Mouse (Mus musculus) spleen, adult 2 months (tissue): ENCODE data around the gene Zg16.

ENCODE experiments used
- CTCF ChIP-seq: fragments of 200-500 bp; IDR thresholded peaks from 2 replicates; pipeline ENCODE4 v1.5.1; 2011; ENCODE audit warnings: mild to moderate bottlenecking, inconsistent platforms; ENCODE audit not compliant: insufficient read depth, insufficient read length, insufficient replicate concordance; ENCODE audit errors: extremely low read depth
- POLR2A ChIP-seq: fragments of 200-500 bp; IDR thresholded peaks from 2 replicates; pipeline ENCODE4 v1.6.1; 2011; ENCODE audit warnings: low read depth, low read length, inconsistent platforms

DNA sequence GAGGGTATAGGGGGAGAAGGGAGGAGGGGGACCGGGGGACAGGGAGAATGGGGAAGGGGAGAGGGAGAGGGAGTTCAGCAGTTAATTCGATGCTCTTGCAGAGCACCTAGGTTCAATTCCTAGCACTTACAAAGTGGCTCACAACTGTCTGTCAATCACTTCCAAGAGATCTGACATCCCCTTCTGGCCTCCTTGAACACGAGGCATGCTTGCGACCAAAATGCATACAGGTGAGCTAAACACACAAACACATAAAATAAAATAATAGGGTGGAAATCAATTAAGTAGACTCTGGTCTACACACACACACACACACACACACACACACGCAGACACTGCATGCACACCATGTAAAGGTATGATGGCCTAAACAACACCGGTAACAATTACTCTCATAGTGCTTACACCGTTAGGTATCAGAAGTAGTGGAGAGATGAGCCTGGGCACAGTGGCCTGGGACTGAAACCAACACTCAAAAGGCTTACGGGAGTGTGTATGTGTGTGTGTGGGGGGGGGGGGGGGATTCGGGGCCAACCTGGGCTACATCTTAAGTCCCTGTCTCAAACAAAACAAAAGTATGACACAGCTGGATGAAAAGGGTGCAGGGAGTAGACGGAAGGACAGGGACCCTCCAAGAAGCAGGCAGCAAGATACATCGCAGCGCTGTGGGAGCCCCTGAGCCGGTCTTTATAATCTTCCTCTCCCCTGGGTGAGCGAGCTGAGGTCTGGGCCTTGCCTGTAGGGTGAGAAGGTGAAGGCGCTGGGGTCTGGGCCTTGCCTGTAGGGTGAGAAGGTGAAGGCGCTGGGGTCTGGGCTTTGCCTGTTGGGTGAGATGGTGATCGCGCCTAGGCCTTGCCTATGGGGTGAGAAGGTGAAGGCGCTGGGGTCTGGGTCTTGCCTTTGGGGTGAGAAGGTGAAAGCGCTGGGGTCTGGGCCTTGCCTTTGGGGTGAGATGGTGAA lies 3.3 kb upstream of the Zg16 start:
- TF ChIP-seq CTCF (no peak), POLR2A (no peak)
